Mouse (Mus musculus): Measurements from ENCODE around the gene Phf14. TPM values are rescaled to one million over a fixed set of nuclear protein-coding genes. Genes with fewer than 3 reads are reported as not detected.
A peak's percentile ranks its signal among the peaks of the same experiment; 100 is the strongest.
"Not testable (repeated sequence)": the region's sequence is repeated elsewhere in the genome, so short reads cannot be mapped to it uniquely, and the experiment has no call there.

Phf14 gene
- polyA plus RNA-seq, 1 experiment = 9.6 TPM

DNA sequence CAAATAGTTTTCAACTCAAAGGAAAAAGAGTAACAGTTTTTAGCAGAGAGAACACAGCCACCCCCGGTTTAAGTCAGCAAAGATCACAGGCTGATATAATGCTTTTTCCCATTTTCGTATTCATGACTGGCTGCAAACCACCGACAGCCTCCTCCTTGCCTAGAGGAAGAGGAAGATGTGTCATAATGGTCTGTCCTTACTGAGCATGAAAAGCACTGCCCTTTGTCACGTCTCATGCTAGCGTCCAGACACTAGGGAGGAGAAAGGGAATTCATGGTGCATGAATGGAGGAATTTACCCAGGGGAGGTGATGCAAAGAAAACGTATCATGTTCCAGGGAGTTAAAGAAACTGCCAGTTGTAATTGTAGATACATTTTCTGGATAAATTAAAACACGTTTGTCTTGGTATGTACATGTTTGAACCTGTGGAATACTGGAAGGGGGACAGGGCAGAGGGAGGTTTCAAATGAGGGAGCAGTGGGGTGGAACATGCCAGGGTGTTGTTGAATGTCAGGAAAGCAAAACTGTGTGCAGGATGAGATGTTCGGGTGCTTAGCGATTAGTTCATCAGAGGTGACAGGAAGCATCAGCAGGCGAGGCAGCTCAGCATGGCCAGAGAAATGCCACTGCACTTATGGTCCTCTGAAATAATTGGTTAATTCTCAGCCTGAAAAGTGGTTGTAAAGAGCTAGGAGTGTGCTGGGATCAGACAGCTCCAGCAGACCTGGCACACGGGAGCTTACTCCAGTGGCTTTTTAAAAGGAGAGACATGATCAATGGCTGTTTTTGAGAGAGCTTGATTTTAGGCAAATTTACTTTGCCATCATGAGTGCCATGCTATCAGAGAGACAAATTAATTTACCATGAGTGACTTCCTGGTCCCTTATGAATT lies 209.6 kb downstream of the Phf14 start:
- no peaks in the 10 kb centered on the region for H3K4me1 ChIP-seq (replicated peaks; ENCODE audit: control insufficient read depth, insufficient read depth, low read length)
- 62% methylated on average over 11 of the region's 11 CpGs for WGBS
- no peak overlapping the region; the same call in 1 of the 2 replicates for H3K27ac ChIP-seq (ENCODE audit: control insufficient read depth, insufficient read depth, low read length)
- no peak overlapping the region for H3K4me3 ChIP-seq (ENCODE audit: control insufficient read depth, insufficient read depth, low read length)
- no peaks in the 10 kb centered on the region for H3K36me3 ChIP-seq (ENCODE audit: control insufficient read depth, insufficient read depth, low read length)
- H3K27me3 ChIP-seq (ENCODE audit: control insufficient read depth, insufficient read depth, low read length) = no peaks in the 10 kb centered on the region
- TF ChIP-seq CTCF (IDR thresholded peaks at IDR 0.05; ENCODE audit: borderline replicate concordance, control insufficient read depth, extremely low read depth, insufficient read depth, low read length, poor library complexity) (no peak), POLR2A (IDR thresholded peaks at IDR 0.05; ENCODE audit: control insufficient read depth, extremely low read depth, insufficient read depth, low read length, poor library complexity) (no peak)
- no peak for DNase-seq

DNA sequence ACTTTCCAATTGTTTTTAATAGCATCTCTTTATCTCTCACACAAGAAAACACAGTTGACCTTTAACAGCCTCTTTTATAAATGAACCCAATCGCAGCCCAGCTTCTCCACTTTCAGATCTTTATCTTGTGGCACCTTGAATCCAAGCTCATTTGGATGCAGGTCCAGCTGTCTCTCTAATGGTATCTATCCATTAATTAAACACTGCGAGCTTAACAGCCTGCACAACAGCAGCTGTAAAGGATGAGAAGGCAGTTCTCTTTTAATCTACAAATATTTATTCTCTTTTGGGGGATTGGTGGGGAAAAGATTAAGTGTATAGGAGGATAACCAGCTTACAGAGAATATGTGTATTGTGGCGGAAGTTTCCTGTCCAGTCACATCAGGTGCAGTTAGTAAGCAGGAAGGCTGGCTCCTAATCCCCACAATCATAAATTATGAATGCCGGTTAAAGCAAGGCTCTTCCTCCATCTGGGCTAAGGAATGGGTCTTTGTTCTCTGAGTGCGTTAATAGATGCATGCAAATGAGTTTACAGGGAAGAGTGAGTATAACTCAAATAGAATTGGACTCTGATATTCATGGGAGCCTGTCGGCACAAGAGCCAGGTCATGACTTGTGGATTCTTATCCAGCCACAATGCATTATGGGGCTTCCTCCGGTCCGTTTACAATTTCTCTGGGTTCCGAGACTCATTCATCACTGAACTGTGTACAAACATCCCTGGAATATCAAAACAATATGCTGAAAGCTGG lies 210.4 kb downstream of the Phf14 start:
- no peak for TF ChIP-seq POLR2A (IDR thresholded peaks at IDR 0.05; ENCODE audit: control insufficient read depth, extremely low read depth, insufficient read depth, low read length, poor library complexity)
- TF ChIP-seq CTCF (IDR thresholded peaks at IDR 0.05; ENCODE audit: borderline replicate concordance, control insufficient read depth, extremely low read depth, insufficient read depth, low read length, poor library complexity) = no peak
- H3K4me1 ChIP-seq (replicated peaks; ENCODE audit: control insufficient read depth, insufficient read depth, low read length) = no peaks in the 10 kb centered on the region
- WGBS = 87% methylated on average over 9 of the region's 9 CpGs
- no peak for DNase-seq
- no peak overlapping the region for H3K27ac ChIP-seq (ENCODE audit: control insufficient read depth, insufficient read depth, low read length)
- no peaks in the 10 kb centered on the region for H3K36me3 ChIP-seq (ENCODE audit: control insufficient read depth, insufficient read depth, low read length)
- no peak overlapping the region for H3K4me3 ChIP-seq (ENCODE audit: control insufficient read depth, insufficient read depth, low read length)
- no peaks in the 10 kb centered on the region for H3K27me3 ChIP-seq (ENCODE audit: control insufficient read depth, insufficient read depth, low read length)

DNA sequence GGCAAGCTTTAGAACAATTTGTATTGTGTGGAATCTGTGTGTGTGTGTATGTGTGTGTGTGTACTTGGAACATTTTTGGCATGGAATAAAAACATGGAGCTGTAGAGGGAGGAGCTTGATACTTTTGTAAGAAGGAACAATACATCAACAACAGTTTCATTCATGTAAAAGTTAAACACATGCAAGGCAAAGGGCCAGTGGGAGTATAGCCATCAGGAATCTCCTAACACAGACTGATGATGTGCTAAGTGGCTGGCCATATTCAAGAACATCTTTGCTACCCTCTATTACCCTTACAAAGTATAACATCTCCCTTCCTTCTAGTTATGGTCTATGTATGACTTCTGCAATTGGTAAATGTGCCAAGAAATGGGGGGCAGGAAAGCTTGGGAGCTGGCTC lies 215.2 kb downstream of the Phf14 start:
- TF ChIP-seq CTCF (IDR thresholded peaks at IDR 0.05; ENCODE audit: borderline replicate concordance, control insufficient read depth, extremely low read depth, insufficient read depth, low read length, poor library complexity) = no peak
- TF ChIP-seq POLR2A (IDR thresholded peaks at IDR 0.05; ENCODE audit: control insufficient read depth, extremely low read depth, insufficient read depth, low read length, poor library complexity) = no peak
- Histone ChIP-seq H3K27me3 (ENCODE audit: control insufficient read depth, insufficient read depth, low read length) (no peaks in the 10 kb centered on the region), H3K36me3 (ENCODE audit: control insufficient read depth, insufficient read depth, low read length) (no peaks in the 10 kb centered on the region), H3K27ac (ENCODE audit: control insufficient read depth, insufficient read depth, low read length) (no peak overlapping the region), H3K4me3 (ENCODE audit: control insufficient read depth, insufficient read depth, low read length) (no peak overlapping the region), H3K4me1 (replicated peaks; ENCODE audit: control insufficient read depth, insufficient read depth, low read length) (no peaks in the 10 kb centered on the region)
- DNase-seq = no peak

- DNase-seq = peak; percentile 49
- peak overlapping the region; percentile 10; the same call in 1 of the 2 replicates for H3K4me3 ChIP-seq (ENCODE audit: control insufficient read depth, insufficient read depth, low read length)
These were observed 217.6 kb downstream of the Phf14 start for GRCm38 (mm10) chr6:12125031-12125803.

DNA sequence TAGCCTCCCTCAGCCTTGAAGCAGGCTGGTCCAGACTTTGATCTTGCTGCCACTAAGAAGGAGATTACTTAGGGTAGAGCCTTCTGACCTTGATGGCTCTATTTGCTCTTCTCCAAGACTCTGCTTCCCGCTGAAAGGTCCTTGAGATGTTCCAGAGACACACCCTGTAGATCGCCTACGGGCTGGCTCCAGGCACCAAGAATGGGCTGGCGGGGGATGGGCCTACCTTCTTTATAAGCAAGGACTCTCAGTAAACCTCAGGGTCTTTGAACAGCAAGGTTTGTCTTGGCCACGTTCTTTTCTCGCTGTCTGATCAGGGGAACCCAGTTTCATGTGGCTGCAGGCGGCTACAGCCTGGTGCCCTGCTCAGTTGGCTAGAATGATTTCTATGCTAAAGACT lies 219.0 kb downstream of the Phf14 start:
- not testable (repeated sequence) for H3K4me1 ChIP-seq (replicated peaks; ENCODE audit: control insufficient read depth, insufficient read depth, low read length); H3K27ac ChIP-seq (ENCODE audit: control insufficient read depth, insufficient read depth, low read length); H3K4me3 ChIP-seq (ENCODE audit: control insufficient read depth, insufficient read depth, low read length); H3K36me3 ChIP-seq (ENCODE audit: control insufficient read depth, insufficient read depth, low read length); DNase-seq; H3K27me3 ChIP-seq (ENCODE audit: control insufficient read depth, insufficient read depth, low read length)
- WGBS = 76% methylated on average over 7 of the region's 7 CpGs

More at GRCm38 (mm10) chr6:12125031-12125803, 217.6 kb downstream of the Phf14 start:
- H3K36me3 ChIP-seq (ENCODE audit: control insufficient read depth, insufficient read depth, low read length) = no peaks in the 10 kb centered on the region
- H3K27me3 ChIP-seq (ENCODE audit: control insufficient read depth, insufficient read depth, low read length) = no peaks in the 10 kb centered on the region
- H3K27ac ChIP-seq (ENCODE audit: control insufficient read depth, insufficient read depth, low read length) = peak overlapping the region; percentile 26
- H3K4me1 ChIP-seq (replicated peaks; ENCODE audit: control insufficient read depth, insufficient read depth, low read length) = no peaks in the 10 kb centered on the region
- TF ChIP-seq POLR2A (IDR thresholded peaks at IDR 0.05; ENCODE audit: control insufficient read depth, extremely low read depth, insufficient read depth, low read length, poor library complexity) (no peak), CTCF (IDR thresholded peaks at IDR 0.05; ENCODE audit: borderline replicate concordance, control insufficient read depth, extremely low read depth, insufficient read depth, low read length, poor library complexity) (no peak)
- 5% methylated on average over 17 of the region's 17 CpGs for WGBS

GRCm38 (mm10) chr6:12127287-12127686 lies 219.7 kb downstream of the Phf14 start:
- Histone ChIP-seq H3K36me3 (ENCODE audit: control insufficient read depth, insufficient read depth, low read length) (no peaks in the 10 kb centered on the region), H3K27ac (ENCODE audit: control insufficient read depth, insufficient read depth, low read length) (no peak overlapping the region), H3K27me3 (ENCODE audit: control insufficient read depth, insufficient read depth, low read length) (no peaks in the 10 kb centered on the region), H3K4me3 (ENCODE audit: control insufficient read depth, insufficient read depth, low read length) (no peak overlapping the region), H3K4me1 (replicated peaks; ENCODE audit: control insufficient read depth, insufficient read depth, low read length) (no peaks in the 10 kb centered on the region)
- 33% methylated on average over 4 of the region's 4 CpGs for WGBS
- no peak for DNase-seq
- TF ChIP-seq POLR2A (IDR thresholded peaks at IDR 0.05; ENCODE audit: control insufficient read depth, extremely low read depth, insufficient read depth, low read length, poor library complexity) (no peak), CTCF (IDR thresholded peaks at IDR 0.05; ENCODE audit: borderline replicate concordance, control insufficient read depth, extremely low read depth, insufficient read depth, low read length, poor library complexity) (no peak)

Other genes with a start within 250 kb of the Phf14 start
- 417 and 560 TPM in 2 replicates for gene Ndufa4, start 312 bp upstream of the Phf14 start, polyA plus RNA-seq (2012; rRNA removed)

Data from thymus, adult 2 months (tissue).